Comparison of ENCODE assay signal across 16 mouse cellular contexts in the genomic region with DNA sequence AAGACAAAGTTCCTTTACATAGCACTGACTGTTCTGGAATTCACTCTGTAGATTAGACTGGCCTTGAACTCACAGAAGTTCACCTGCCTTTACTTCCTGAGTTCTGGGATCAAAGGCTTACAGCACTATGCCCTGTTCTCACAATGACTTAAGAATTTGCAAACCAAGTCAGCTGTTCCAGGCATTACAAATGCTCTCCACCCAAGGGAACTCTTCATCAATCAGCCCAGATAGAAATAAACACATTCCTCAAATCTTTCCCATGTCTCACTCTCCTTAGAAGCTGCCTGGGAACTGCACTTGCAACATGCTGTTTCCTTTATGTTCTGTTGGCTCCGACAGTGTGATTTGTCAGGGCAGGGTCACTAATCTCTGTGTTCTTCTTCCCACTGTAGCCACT. TPM values are rescaled to one million over a fixed set of nuclear protein-coding genes. Genes with fewer than 3 reads are reported as not detected.
A peak's percentile ranks its signal among the peaks of the same experiment; 100 is the strongest.
DNase-seq lines count a peak whose midpoint lies in the region; ATAC-seq and TF ChIP-seq lines count a peak whose summit lies in the region.
"Had no signal": no experiment of that assay in that cellular context is flagged by ENCODE, and none has a peak within 500 bp of the region (broad histone marks: within the 10 kb centered on the region; RNA-seq: fewer than 3 reads in every experiment).

No protein-coding gene starts in this region.

- H3K4me2 ChIP-seq in heart, postnatal 0 days (ENCODE audit: low read depth, low read length): no peak overlapping the region
- no peak overlapping the region for H3K4me2 ChIP-seq in heart, embryonic 12.5 days
- no peak overlapping the region for H3K4me2 ChIP-seq in CH12.LX (ENCODE audit: insufficient read depth, low read depth, poor library complexity, severe bottlenecking)
- H3K4me2 ChIP-seq in liver, postnatal 0 days (ENCODE audit: low read depth, low read length): no peak overlapping the region
- H3K4me2 ChIP-seq: liver, embryonic 13.5 days; midbrain, embryonic 12.5 days had no signal

- no peaks in the 10 kb centered on the region for H3K27me3 ChIP-seq in heart, postnatal 0 days (ENCODE audit: control insufficient read depth, insufficient read depth, low read length)
- H3K27me3 ChIP-seq in heart, embryonic 12.5 days (replicated peaks): no peaks in the 10 kb centered on the region
- no peaks in the 10 kb centered on the region for H3K27me3 ChIP-seq in CH12.LX (replicated peaks)
- H3K27me3 ChIP-seq in liver, postnatal 0 days (ENCODE audit: insufficient read depth, low read length): no peaks in the 10 kb centered on the region
- H3K27me3 ChIP-seq: liver, embryonic 13.5 days; midbrain, embryonic 12.5 days had no signal

- no peak overlapping the region for H3K4me3 ChIP-seq in heart, postnatal 0 days (ENCODE audit: low read depth, low read length)
- H3K4me3 ChIP-seq in heart, embryonic 12.5 days: no peak overlapping the region
- H3K4me3 ChIP-seq in CH12.LX (replicated peaks in 1 of 3; ENCODE audit: low read depth in 2 of 3, low read length in 2 of 3, poor library complexity in 1 of 3): no peak overlapping the region
- H3K4me3 ChIP-seq in bone marrow macrophage, adult 2 months (ENCODE audit: insufficient read depth, low read length): no peak overlapping the region
- no peak overlapping the region for H3K4me3 ChIP-seq in liver, postnatal 0 days (ENCODE audit: low read depth, low read length)
- H3K4me3 ChIP-seq: liver, embryonic 13.5 days; midbrain, embryonic 12.5 days had no signal

- no peak overlapping the region for H3K9ac ChIP-seq in heart, postnatal 0 days (replicated peaks; ENCODE audit: low read depth, low read length)
- no peak overlapping the region for H3K9ac ChIP-seq in heart, embryonic 12.5 days
- 0 out of 2 replicates have a peak overlapping the region, but pooled peaks have one; percentile 6 for H3K9ac ChIP-seq in CH12.LX (ENCODE audit: insufficient read depth, low read depth)
- no peak overlapping the region for H3K9ac ChIP-seq in liver, postnatal 0 days (replicated peaks)
- H3K9ac ChIP-seq: liver, embryonic 13.5 days; midbrain, embryonic 12.5 days had no signal

- ATAC-seq in heart, postnatal 0 days (ENCODE audit: insufficient read depth, low read depth): no peak; the same call in 1 of the 2 replicates
- ATAC-seq in heart, embryonic 12.5 days (ENCODE audit: insufficient number of reproducible peaks, low FRiP score): no peak; the same call in 1 of the 2 replicates
- peak; percentile 31 for ATAC-seq in liver, postnatal 0 days

- no peak for TF ChIP-seq RAD21 in CH12.LX (IDR thresholded peaks at IDR 0.05; ENCODE audit: low read depth, low read length)

- H3K27ac ChIP-seq in heart, postnatal 0 days (ENCODE audit: low read depth): peak overlapping the region; percentile 55
- H3K27ac ChIP-seq in heart, embryonic 12.5 days (ENCODE audit: poor library complexity, severe bottlenecking): no peak overlapping the region
- no peak overlapping the region for H3K27ac ChIP-seq in CH12.LX (ENCODE audit: insufficient read depth, low read depth)
- peak overlapping the region; percentile 56 for H3K27ac ChIP-seq in bone marrow macrophage, adult 2 months (ENCODE audit: insufficient read depth, low read depth, low read length)
- no peak overlapping the region for H3K27ac ChIP-seq in liver, postnatal 0 days (ENCODE audit: low read depth)
- H3K27ac ChIP-seq: liver, embryonic 13.5 days; midbrain, embryonic 12.5 days had no signal

- TF ChIP-seq CTCF in heart, postnatal 0 days (IDR thresholded peaks at IDR 0.05; ENCODE audit: low read depth): no peak
- no peak for TF ChIP-seq CTCF in CH12.LX (conservative IDR thresholded peaks at IDR 0.05 in 1 of 2, IDR thresholded peaks at IDR 0.05 in 1 of 2; ENCODE audit: low read depth in 2 of 2, low read length in 2 of 2)
- TF ChIP-seq CTCF in bone marrow macrophage, adult 2 months (IDR thresholded peaks at IDR 0.05; ENCODE audit: low read depth, low read length): no peak
- no peak for TF ChIP-seq CTCF in liver, postnatal 0 days (IDR thresholded peaks at IDR 0.05; ENCODE audit: low read depth)

- no peaks in the 10 kb centered on the region for H3K36me3 ChIP-seq in heart, postnatal 0 days (replicated peaks; ENCODE audit: control insufficient read depth, insufficient read depth, low read length)
- H3K36me3 ChIP-seq in heart, embryonic 12.5 days: no peaks in the 10 kb centered on the region
- H3K36me3 ChIP-seq in CH12.LX (replicated peaks in 1 of 2; ENCODE audit: control insufficient read depth in 1 of 2, insufficient read depth in 1 of 2, low read length in 1 of 2): no peaks in the 10 kb centered on the region
- no peaks in the 10 kb centered on the region for H3K36me3 ChIP-seq in liver, postnatal 0 days (replicated peaks; ENCODE audit: insufficient read depth, low read length)
- H3K36me3 ChIP-seq: G1E; liver, embryonic 13.5 days; midbrain, embryonic 12.5 days had no signal

- in situ Hi-C loops in CH12.LX (cut with MboI; ENCODE audit: low pct_ligation_motif_present, low pct_unique_long_range_greater_than_20kb, low sequenced_read_pairs): no loop called here

- no peak for TF ChIP-seq POLR2A in CH12.LX (IDR thresholded peaks at IDR 0.05; ENCODE audit: low read depth, low read length)
- TF ChIP-seq POLR2A in bone marrow macrophage, adult 2 months (IDR thresholded peaks at IDR 0.05; ENCODE audit: borderline replicate concordance, low read depth, low read length): no peak

- no peaks in the 10 kb centered on the region for H3K9me3 ChIP-seq in heart, postnatal 0 days (replicated peaks; ENCODE audit: control insufficient read depth, low read length)
- H3K9me3 ChIP-seq in heart, embryonic 12.5 days (replicated peaks): peaks cover 3% of the 10 kb centered on the region; the same call in 1 of the 2 replicates
- H3K9me3 ChIP-seq in CH12.LX (replicated peaks; ENCODE audit: low read length): no peaks in the 10 kb centered on the region
- no peaks in the 10 kb centered on the region for H3K9me3 ChIP-seq in liver, postnatal 0 days (ENCODE audit: low read length)
- H3K9me3 ChIP-seq: liver, embryonic 13.5 days; midbrain, embryonic 12.5 days had no signal

- no peak for TF ChIP-seq EP300 in heart, postnatal 0 days (IDR thresholded peaks at IDR 0.05; ENCODE audit: low read depth)
- no peak for TF ChIP-seq EP300 in CH12.LX (IDR thresholded peaks at IDR 0.05; ENCODE audit: low read length)
- TF ChIP-seq EP300 in liver, postnatal 0 days (IDR thresholded peaks at IDR 0.05; ENCODE audit: low read depth): no peak

- intact Hi-C loops in left cerebral cortex, postnatal 10 days (cut with DNase I): no loop called here

- dilution Hi-C loops in CH12.LX (cut with MboI; ENCODE audit: extremely low pct_ligation_motif_present, extremely low pct_unique_long_range_greater_than_20kb, low sequenced_read_pairs): no loop called here

- H3K4me1 ChIP-seq in heart, postnatal 0 days (ENCODE audit: control insufficient read depth, insufficient read depth): peaks cover 12% of the 10 kb centered on the region; the same call in 1 of the 2 replicates
- H3K4me1 ChIP-seq in heart, embryonic 12.5 days (replicated peaks): no peaks in the 10 kb centered on the region; the same call in 1 of the 2 replicates
- H3K4me1 ChIP-seq in CH12.LX (ENCODE audit: control insufficient read depth in 1 of 2, insufficient read depth in 2 of 2): peaks cover 9 to 26% of the 10 kb centered on the region in 2 experiments
- peaks cover 28% of the 10 kb centered on the region for H3K4me1 ChIP-seq in bone marrow macrophage, adult 2 months (ENCODE audit: control insufficient read depth, insufficient read depth, low read length)
- peaks cover 7% of the 10 kb centered on the region for H3K4me1 ChIP-seq in liver, postnatal 0 days (ENCODE audit: insufficient read depth)
- H3K4me1 ChIP-seq: midbrain, embryonic 12.5 days had no signal

- H3K79me2 ChIP-seq in CH12.LX (replicated peaks; ENCODE audit: control insufficient read depth, extremely low read depth, insufficient read depth, poor library complexity, severe bottlenecking): no peaks in the 10 kb centered on the region

- 21% methylated on average over 1 of the region's 1 CpGs for WGBS in heart, postnatal 0 days
- 25% methylated on average over 1 of the region's 1 CpGs for WGBS in heart, embryonic 12.5 days
- WGBS in liver, postnatal 0 days (ENCODE audit: insufficient replicate concordance): 65% methylated on average over 1 of the region's 1 CpGs

- no peak for DNase-seq in heart, postnatal 0 days (ENCODE audit: low spot score)
- DNase-seq in CH12.LX (ENCODE audit: extremely low read depth): no peak
- DNase-seq in liver, postnatal 0 days: no peak
- no peak for DNase-seq in MN1 (ENCODE audit: low spot score)
- no peak for DNase-seq in left cerebral cortex, postnatal 10 days (ENCODE audit: extremely low spot score in 1 of 2, low spot score in 2 of 2)
- no peak for DNase-seq in adrenal gland, postnatal 14 days
- DNase-seq: cerebellum, adult 8-10 months; heart, postnatal 4 days; liver, embryonic 13.5 days had no signal

TF ChIP-seq in CH12.LX, 34 proteins besides CTCF, POLR2A, EP300 and RAD21 (continues in another document):
- no peak for TF ChIP-seq ZNF384 (IDR thresholded peaks at IDR 0.05; ENCODE audit: low read depth, low read length)
- no peak for TF ChIP-seq JUND (conservative IDR thresholded peaks at IDR 0.05; ENCODE audit: low read depth, low read length)
- TF ChIP-seq MYC (IDR thresholded peaks at IDR 0.05; ENCODE audit: low read depth, low read length): no peak
- TF ChIP-seq NRF1 (IDR thresholded peaks at IDR 0.05; ENCODE audit: low read depth, low read length): no peak
- no peak for TF ChIP-seq TBP (conservative IDR thresholded peaks at IDR 0.05; ENCODE audit: low read depth, low read length)
- TF ChIP-seq USF2 (conservative IDR thresholded peaks at IDR 0.05; ENCODE audit: low read depth, low read length): no peak
- no peak for TF ChIP-seq CHD2 (IDR thresholded peaks at IDR 0.05; ENCODE audit: low read length)
- no peak for TF ChIP-seq RCOR1 (conservative IDR thresholded peaks at IDR 0.05; ENCODE audit: low read depth, low read length)
- no peak for TF ChIP-seq GABPA (IDR thresholded peaks at IDR 0.05; ENCODE audit: insufficient replicate concordance, low read depth, low read length)
- TF ChIP-seq HCFC1 (IDR thresholded peaks at IDR 0.05; ENCODE audit: low read depth, low read length): no peak
- TF ChIP-seq UBTF (IDR thresholded peaks at IDR 0.05; ENCODE audit: low read depth, low read length): no peak

RNA-seq across cellular contexts. Expression of a gene that starts 13.1 kb away (rescaled TPM):
- not detected in 2 replicates for total RNA-seq in heart, postnatal 0 days (2014; rRNA removed; ENCODE audit: low replicate concordance)
- not detected in 2 replicates for polyA plus RNA-seq in heart, postnatal 0 days (2015; fragmentation: Nextera tagmentation; extraction: Ambion mirVana)
- not detected in 2 replicates for polyA plus RNA-seq in heart, embryonic 12.5 days (2016; fragmentation: Nextera tagmentation; extraction: Ambion mirVana)
- not detected in 2 replicates for total RNA-seq in CH12.LX (2012; rRNA removed)
- not detected in 2 replicates for total RNA-seq in CH12.LX (2014; rRNA removed)
- polyA plus RNA-seq in CH12.LX (2012; ENCODE audit: insufficient read length, low read depth): not detected in 2 replicates
- polyA plus RNA-seq in bone marrow macrophage, adult 2 months (2012; ENCODE audit: insufficient read depth, insufficient read length, missing spikeins): not detected in 2 replicates
- polyA plus RNA-seq in liver, postnatal 0 days (2015; fragmentation: Nextera tagmentation; extraction: Ambion mirVana): not detected in 2 replicates
- total RNA-seq in left cerebral cortex, postnatal 10 days (2021): not detected
- not detected in 2 replicates for total RNA-seq in adrenal gland, postnatal 14 days (2021)
- total RNA-seq: G1E; heart, postnatal 4 days; left cerebral cortex, adult 8-10 months had no signal
- polyA plus RNA-seq: C2C12; G1E; liver, embryonic 13.5 days; midbrain, embryonic 12.5 days; neural tube, embryonic 11.5 days had no signal

Comparison
In these comparisons a context has a peak if more than half of its experiments do, and no peak if none do; other contexts are left out.
1. H3K27ac ChIP-seq: peak in heart, postnatal 0 days (single experiment) and bone marrow macrophage, adult 2 months (single experiment); none in heart, embryonic 12.5 days (single experiment), CH12.LX (single experiment) and liver, postnatal 0 days (single experiment).